Mouse (Mus musculus): Measurements from ENCODE around the gene Nup107.
"Not testable (repeated sequence)": the region's sequence is repeated elsewhere in the genome, so short reads cannot be mapped to it uniquely, and the experiment has no call there.

The Nup107 gene

GRCm38 (mm10) chr10:117715654-117716053, 76.9 kb downstream of the Nup107 start:
- DNase-seq (ENCODE audit: low read depth, low spot score), result not testable (repeated sequence)

GRCm38 (mm10) chr10:117714928-117715500, 77.5 kb downstream of the Nup107 start:
- no peak for DNase-seq (ENCODE audit: low read depth, low spot score)

GRCm38 (mm10) chr10:117714048-117714545, 78.4 kb downstream of the Nup107 start:
- DNase-seq (ENCODE audit: low read depth, low spot score), result no peak

GRCm38 (mm10) chr10:117713466-117713865, 79.0 kb downstream of the Nup107 start:
- no peak for DNase-seq (ENCODE audit: low read depth, low spot score)

- DNase-seq (ENCODE audit: low read depth, low spot score), result no peak
Observed at GRCm38 (mm10) chr10:117712871-117713270, 79.6 kb downstream of the Nup107 start.

GRCm38 (mm10) chr10:117712191-117712754, 80.2 kb downstream of the Nup107 start:
- DNase-seq (ENCODE audit: low read depth, low spot score), result no peak

GRCm38 (mm10) chr10:117711408-117711807, 81.1 kb downstream of the Nup107 start:
- DNase-seq (ENCODE audit: low read depth, low spot score), result no peak

- peak; percentile 90 for DNase-seq (ENCODE audit: low read depth, low spot score)
Observed at GRCm38 (mm10) chr10:117710604-117711141, 81.8 kb downstream of the Nup107 start, which contains the start of gene Mdm2. TSS of gene Mdm2 (minus strand) at chr10:117710758.

- DNase-seq (ENCODE audit: low read depth, low spot score), result peak; percentile 60
Observed at GRCm38 (mm10) chr10:117709930-117710603, 82.4 kb downstream of the Nup107 start.

GRCm38 (mm10) chr10:117709326-117709830, 83.1 kb downstream of the Nup107 start:
- no peak for DNase-seq (ENCODE audit: low read depth, low spot score)

GRCm38 (mm10) chr10:117708856-117709255, 83.6 kb downstream of the Nup107 start:
- DNase-seq (ENCODE audit: low read depth, low spot score), result no peak

GRCm38 (mm10) chr10:117708376-117708775, 84.1 kb downstream of the Nup107 start:
- DNase-seq (ENCODE audit: low read depth, low spot score), result no peak

GRCm38 (mm10) chr10:117707114-117707838, 85.2 kb downstream of the Nup107 start:
- no peak for DNase-seq (ENCODE audit: low read depth, low spot score)

GRCm38 (mm10) chr10:117706440-117706839, 86.1 kb downstream of the Nup107 start:
- DNase-seq (ENCODE audit: low read depth, low spot score), result no peak

- no peak for DNase-seq (ENCODE audit: low read depth, low spot score)
Observed at GRCm38 (mm10) chr10:117705806-117706205, 86.7 kb downstream of the Nup107 start.

- no peak for DNase-seq (ENCODE audit: low read depth, low spot score)
Observed at GRCm38 (mm10) chr10:117704964-117705335, 87.6 kb downstream of the Nup107 start.

GRCm38 (mm10) chr10:117704314-117704963, 88.1 kb downstream of the Nup107 start:
- not testable (repeated sequence) for DNase-seq (ENCODE audit: low read depth, low spot score)

GRCm38 (mm10) chr10:117703506-117703905, 89.0 kb downstream of the Nup107 start:
- no peak for DNase-seq (ENCODE audit: low read depth, low spot score)

- no peak for DNase-seq (ENCODE audit: low read depth, low spot score)
Observed at GRCm38 (mm10) chr10:117702024-117702833, 90.3 kb downstream of the Nup107 start.
